Mouse (Mus musculus): ENCODE data around the gene Atg9b. TPM values are rescaled to one million over a fixed set of nuclear protein-coding genes. Genes with fewer than 3 reads are reported as not detected.
A peak's percentile ranks its signal among the peaks of the same experiment; 100 is the strongest.

Atg9b gene
- polyA plus RNA-seq, 1 experiment from 2014 or later: 2.5 TPM

DNA sequence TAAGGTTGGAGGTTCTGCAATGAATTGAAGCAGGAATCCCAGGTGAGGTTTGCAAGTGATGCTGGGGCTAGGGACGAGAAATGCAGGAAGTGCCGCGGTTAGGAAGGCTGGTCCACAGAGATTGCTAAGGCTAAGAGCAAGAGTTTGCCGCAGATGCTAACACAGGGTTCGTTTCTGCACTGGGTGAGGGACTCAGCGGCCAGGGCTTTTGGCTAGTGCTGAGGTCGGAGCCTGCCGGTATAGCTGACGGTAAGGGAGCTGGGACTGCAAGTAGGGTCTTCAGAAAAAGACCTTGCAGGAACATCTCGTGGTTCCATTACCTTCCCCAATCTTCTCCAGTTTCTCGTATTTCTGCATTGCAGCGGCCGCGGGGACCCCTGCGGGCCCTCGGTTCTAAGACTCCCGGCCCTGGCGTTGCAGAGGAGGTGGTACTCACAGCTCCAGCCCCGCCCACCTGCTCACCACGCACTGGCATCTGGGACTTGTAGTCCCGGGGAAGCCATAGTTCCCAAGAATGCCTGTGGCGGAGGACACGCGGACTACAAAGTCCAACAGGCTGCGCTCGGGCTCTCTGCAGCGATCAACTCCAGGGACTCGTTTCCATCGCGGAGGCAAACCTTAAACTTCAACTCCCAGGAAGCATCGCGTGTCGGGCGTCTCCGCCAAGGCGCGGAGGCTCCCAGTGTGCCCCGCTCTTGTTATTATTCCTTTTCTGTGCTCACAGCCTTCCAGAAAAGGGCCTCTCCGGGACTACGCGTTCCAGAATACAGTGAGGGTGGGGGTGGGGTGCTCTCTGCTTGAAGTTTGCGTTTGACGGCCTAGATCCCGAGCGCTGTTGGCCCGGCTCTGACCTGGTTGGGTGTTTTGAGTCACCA lies 31.4 kb upstream of the Atg9b start, which contains the start of the genes Cdk5 and Slc4a2:
TSS of gene Cdk5 (minus strand) at position 402 of the 875 bp plus-strand sequence.
TSS of gene Slc4a2 (plus strand) at position 709 of the 875 bp plus-strand sequence.
- H3K36me3 ChIP-seq: peaks cover 13% of the 10 kb centered on the region
- H3K9me3 ChIP-seq: no peaks in the 10 kb centered on the region
- no peaks in the 10 kb centered on the region for H3K27me3 ChIP-seq (replicated peaks)
- H3K4me3 ChIP-seq (replicated peaks): peak within 1 kb of the TSS; percentile 65
- WGBS: under 1% methylated on average over 46 of the region's 46 CpGs
- ATAC-seq (ENCODE audit: insufficient read depth, low FRiP score, low read depth): peak; percentile 91
- peak within 1 kb of the TSS; percentile 93 for H3K4me2 ChIP-seq
- H3K4me1 ChIP-seq: peaks cover 40% of the 10 kb centered on the region
- peak within 1 kb of the TSS; percentile 76 for H3K9ac ChIP-seq
- peak within 1 kb of the TSS; percentile 97 for H3K27ac ChIP-seq

- H3K4me1 ChIP-seq: peaks cover 17% of the 10 kb centered on the region
- 83% methylated on average over 9 of the region's 9 CpGs for WGBS
- no peak overlapping the region for H3K4me3 ChIP-seq (replicated peaks)
- H3K9me3 ChIP-seq: no peaks in the 10 kb centered on the region
- no peak overlapping the region for H3K9ac ChIP-seq
- ATAC-seq (ENCODE audit: insufficient read depth, low FRiP score, low read depth): no peak
- no peaks in the 10 kb centered on the region for H3K27me3 ChIP-seq (replicated peaks)
- no peak overlapping the region for H3K27ac ChIP-seq
- H3K36me3 ChIP-seq: peaks cover 13% of the 10 kb centered on the region
- no peak overlapping the region for H3K4me2 ChIP-seq
Observed at GRCm38 (mm10) chr5:24420381-24420780, 28.4 kb upstream of the Atg9b start.

DNA sequence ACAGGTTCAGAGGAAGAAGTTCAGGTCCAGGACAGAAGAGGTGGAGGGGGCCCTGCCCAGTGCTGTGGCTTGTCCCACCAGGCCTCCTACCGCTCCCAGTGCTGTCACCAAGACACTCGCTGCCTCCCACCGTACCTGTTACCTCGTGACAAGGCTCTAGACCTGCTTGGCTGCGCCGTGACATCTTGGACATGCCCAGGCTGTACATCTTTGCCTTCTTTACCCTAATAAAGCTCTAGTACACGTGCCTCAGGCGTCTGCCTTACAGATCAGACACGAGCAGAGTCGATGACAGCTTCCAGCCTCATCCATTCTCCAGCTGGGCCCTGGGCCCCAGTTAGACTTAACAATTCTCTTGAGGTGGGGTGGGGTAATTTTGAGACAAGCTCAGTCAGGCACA lies 25.6 kb upstream of the Atg9b start:
- Histone ChIP-seq H3K4me1 (peaks cover 12% of the 10 kb centered on the region), H3K4me2 (no peak overlapping the region), H3K27me3 (replicated peaks) (no peaks in the 10 kb centered on the region), H3K9me3 (no peaks in the 10 kb centered on the region), H3K27ac (no peak overlapping the region), H3K9ac (no peak overlapping the region), H3K36me3 (peaks cover 13% of the 10 kb centered on the region), H3K4me3 (replicated peaks) (no peak overlapping the region)
- WGBS: 90% methylated on average over 10 of the region's 10 CpGs
- no peak for ATAC-seq (ENCODE audit: insufficient read depth, low FRiP score, low read depth)

DNA sequence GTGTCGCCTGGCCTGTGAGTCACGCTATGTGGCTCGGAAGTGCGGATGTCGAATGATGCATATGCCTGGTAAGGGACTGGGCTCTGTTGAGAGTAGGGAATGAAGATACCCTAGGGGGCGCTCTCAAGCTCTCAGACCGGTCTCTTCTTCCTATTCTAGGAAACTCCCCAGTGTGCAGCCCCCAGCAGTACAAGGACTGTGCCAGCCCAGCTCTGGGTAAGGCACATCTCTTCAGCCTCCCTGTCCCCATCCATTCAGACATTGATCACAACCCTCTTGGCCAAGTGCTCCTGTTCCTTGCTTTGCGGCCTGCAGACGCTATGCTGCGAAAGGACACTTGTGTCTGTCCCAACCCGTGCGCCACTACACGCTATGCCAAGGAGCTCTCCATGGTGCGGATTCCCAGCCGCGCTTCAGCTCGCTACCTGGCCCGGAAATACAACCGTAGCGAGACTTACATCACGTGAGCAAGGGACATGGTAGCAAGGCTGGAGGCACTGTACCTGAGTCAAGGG lies 24.3 kb upstream of the Atg9b start:
- Histone ChIP-seq H3K36me3 (peaks cover 12% of the 10 kb centered on the region), H3K9ac (no peak overlapping the region), H3K4me1 (peaks cover 8% of the 10 kb centered on the region), H3K4me2 (peak overlapping the region; percentile 33; the same call in 1 of the 2 replicates), H3K27ac (no peak overlapping the region), H3K9me3 (no peaks in the 10 kb centered on the region), H3K27me3 (replicated peaks) (no peaks in the 10 kb centered on the region), H3K4me3 (replicated peaks) (no peak overlapping the region)
- ATAC-seq (ENCODE audit: insufficient read depth, low FRiP score, low read depth): peak; percentile 32
- WGBS: 3% methylated on average over 21 of the region's 21 CpGs

DNA sequence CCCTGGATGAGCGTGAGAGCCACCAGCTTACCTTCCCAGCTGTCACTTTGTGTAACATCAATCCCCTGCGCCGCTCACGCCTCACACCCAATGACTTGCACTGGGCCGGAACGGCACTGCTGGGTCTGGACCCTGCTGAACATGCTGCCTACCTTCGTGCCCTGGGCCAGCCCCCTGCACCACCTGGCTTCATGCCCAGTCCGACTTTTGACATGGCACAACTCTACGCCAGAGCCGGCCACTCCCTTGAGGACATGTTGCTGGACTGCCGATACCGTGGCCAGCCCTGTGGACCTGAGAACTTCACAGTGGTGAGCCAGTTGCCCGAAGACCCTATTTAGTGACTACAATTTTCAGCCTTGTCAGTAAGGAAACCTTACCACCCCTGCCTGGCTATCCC lies 22.0 kb upstream of the Atg9b start:
- 83% methylated on average over 13 of the region's 13 CpGs for WGBS
- Histone ChIP-seq H3K4me1 (peaks cover 8% of the 10 kb centered on the region), H3K4me3 (replicated peaks) (no peak overlapping the region), H3K4me2 (no peak overlapping the region), H3K27me3 (replicated peaks) (no peaks in the 10 kb centered on the region), H3K36me3 (no peaks in the 10 kb centered on the region; the same call in 1 of the 2 replicates), H3K9me3 (no peaks in the 10 kb centered on the region), H3K9ac (no peak overlapping the region), H3K27ac (no peak overlapping the region)
- ATAC-seq (ENCODE audit: insufficient read depth, low FRiP score, low read depth): no peak

DNA sequence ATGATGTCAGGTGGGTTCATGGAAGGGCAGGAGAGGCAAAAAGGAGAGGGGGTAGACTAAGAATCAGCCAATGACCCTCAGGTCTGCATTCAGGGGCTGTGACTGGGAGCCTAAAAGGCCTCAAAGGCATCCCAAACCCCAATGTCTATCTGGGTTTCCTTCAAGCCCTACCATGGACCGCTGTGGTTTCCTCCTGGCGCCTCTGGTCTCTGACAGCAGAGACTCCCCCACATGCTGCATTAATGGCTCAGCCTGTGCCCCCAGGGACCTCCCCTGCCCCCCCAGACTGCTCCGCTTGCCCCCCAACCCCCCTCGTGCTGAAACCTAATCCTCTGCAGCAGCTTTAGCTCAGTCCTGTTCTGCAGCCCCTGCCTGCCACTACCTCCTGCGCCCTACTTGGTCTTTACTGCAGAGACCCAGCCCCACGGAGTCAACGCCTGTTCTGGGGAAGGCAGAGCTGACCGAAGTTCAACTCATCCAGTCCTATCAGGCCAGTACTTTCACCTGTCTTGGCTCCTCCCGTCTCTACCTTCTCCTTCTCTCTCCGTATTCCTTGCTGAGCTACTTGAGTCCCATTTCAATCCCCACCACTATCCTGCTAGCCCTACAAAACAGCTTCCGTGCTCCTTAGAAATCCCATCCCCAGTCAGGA lies 21.2 kb upstream of the Atg9b start, which contains the start of gene Asic3:
TSS of gene Asic3 (plus strand) at position 351 of the 652 bp plus-strand sequence.
- Histone ChIP-seq H3K36me3 (no peaks in the 10 kb centered on the region; the same call in 1 of the 2 replicates), H3K9me3 (no peaks in the 10 kb centered on the region), H3K4me2 (no peak within 1 kb of the TSS), H3K27ac (no peak within 1 kb of the TSS), H3K9ac (no peak within 1 kb of the TSS), H3K4me3 (replicated peaks) (no peak within 1 kb of the TSS), H3K27me3 (replicated peaks) (no peaks in the 10 kb centered on the region), H3K4me1 (peaks cover 8% of the 10 kb centered on the region)
- 36% methylated on average over 11 of the region's 11 CpGs for WGBS
- ATAC-seq (ENCODE audit: insufficient read depth, low FRiP score, low read depth): no peak

GRCm38 (mm10) chr5:24412063-24412462 lies 20.1 kb upstream of the Atg9b start:
- peaks cover 8% of the 10 kb centered on the region for H3K4me1 ChIP-seq
- WGBS: 87% methylated on average over 2 of the region's 2 CpGs
- no peak overlapping the region for H3K9ac ChIP-seq
- H3K27me3 ChIP-seq (replicated peaks): no peaks in the 10 kb centered on the region
- H3K36me3 ChIP-seq: no peaks in the 10 kb centered on the region
- H3K4me3 ChIP-seq (replicated peaks): no peak overlapping the region
- H3K9me3 ChIP-seq: no peaks in the 10 kb centered on the region
- H3K27ac ChIP-seq: no peak overlapping the region
- H3K4me2 ChIP-seq: no peak overlapping the region
- no peak for ATAC-seq (ENCODE audit: insufficient read depth, low FRiP score, low read depth)

DNA sequence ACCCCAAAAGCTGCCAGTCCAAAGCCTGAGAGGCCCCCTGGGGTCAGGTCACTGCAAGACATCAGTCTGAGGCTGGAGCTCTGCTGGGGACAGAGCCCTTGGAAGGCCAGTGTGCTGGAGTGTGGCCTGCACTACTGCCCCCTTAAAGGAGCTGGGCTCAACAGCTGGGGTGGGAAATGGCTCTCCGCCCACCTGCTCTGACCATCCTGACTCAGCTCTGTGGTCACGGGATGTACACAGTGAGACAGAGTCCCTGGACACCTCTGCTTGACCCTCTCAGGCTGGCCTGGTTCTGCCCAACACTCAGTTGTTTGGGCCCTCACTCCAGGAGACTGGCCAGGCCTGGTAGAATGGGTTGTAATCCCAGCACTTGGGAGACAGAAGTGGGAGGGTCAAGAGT lies 17.5 kb upstream of the Atg9b start:
- Histone ChIP-seq H3K27ac (no peak overlapping the region), H3K4me2 (no peak overlapping the region), H3K4me1 (0 out of 2 replicates have a peak, but pooled peaks cover 3% of the 10 kb centered on the region), H3K9ac (no peak overlapping the region), H3K4me3 (replicated peaks) (no peak overlapping the region), H3K9me3 (no peaks in the 10 kb centered on the region), H3K36me3 (peaks cover 6% of the 10 kb centered on the region; the same call in 1 of the 2 replicates), H3K27me3 (replicated peaks) (no peaks in the 10 kb centered on the region)
- no peak for ATAC-seq (ENCODE audit: insufficient read depth, low FRiP score, low read depth)
- whole genome bisulfite sequencing: 92% methylated on average over 2 of the region's 2 CpGs

DNA sequence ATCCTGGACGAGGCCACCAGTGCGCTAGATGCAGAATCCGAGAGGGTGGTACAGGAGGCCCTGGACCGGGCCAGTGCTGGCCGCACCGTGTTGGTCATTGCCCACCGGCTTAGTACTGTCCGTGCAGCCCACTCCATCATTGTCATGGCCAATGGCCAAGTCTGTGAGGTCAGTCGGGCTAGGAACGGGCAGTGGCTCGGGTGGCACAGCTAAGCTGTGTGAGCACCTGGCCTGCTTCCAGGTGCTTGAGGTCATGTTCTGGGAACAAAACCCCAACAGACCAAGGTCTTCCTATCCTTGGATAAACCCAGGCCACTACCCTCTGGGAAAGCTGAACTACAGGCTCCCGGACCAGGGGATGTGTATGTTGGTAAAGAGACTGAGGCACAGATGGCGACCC lies 16.7 kb upstream of the Atg9b start:
- Histone ChIP-seq H3K9me3 (no peaks in the 10 kb centered on the region), H3K4me2 (no peak overlapping the region), H3K4me3 (replicated peaks) (no peak overlapping the region), H3K27ac (no peak overlapping the region), H3K36me3 (peaks cover 11% of the 10 kb centered on the region), H3K27me3 (replicated peaks) (no peaks in the 10 kb centered on the region), H3K4me1 (0 out of 2 replicates have a peak, but pooled peaks cover 2% of the 10 kb centered on the region), H3K9ac (no peak overlapping the region)
- ATAC-seq (ENCODE audit: insufficient read depth, low FRiP score, low read depth): no peak
- WGBS: 88% methylated on average over 13 of the region's 13 CpGs

GRCm38 (mm10) chr5:24405389-24405876 lies 13.5 kb upstream of the Atg9b start:
- no peak for ATAC-seq (ENCODE audit: insufficient read depth, low FRiP score, low read depth)
- 69% methylated on average over 3 of the region's 3 CpGs for WGBS
- H3K27ac ChIP-seq: no peak overlapping the region
- H3K4me1 ChIP-seq: no peaks in the 10 kb centered on the region
- no peak overlapping the region for H3K4me2 ChIP-seq
- no peak overlapping the region for H3K9ac ChIP-seq
- no peak overlapping the region for H3K4me3 ChIP-seq (replicated peaks)
- no peaks in the 10 kb centered on the region for H3K9me3 ChIP-seq
- no peaks in the 10 kb centered on the region for H3K27me3 ChIP-seq (replicated peaks)
- peaks cover 16% of the 10 kb centered on the region for H3K36me3 ChIP-seq

- Histone ChIP-seq H3K9me3 (no peaks in the 10 kb centered on the region), H3K27ac (no peak overlapping the region), H3K4me2 (no peak overlapping the region), H3K9ac (no peak overlapping the region), H3K4me1 (no peaks in the 10 kb centered on the region), H3K4me3 (replicated peaks) (no peak overlapping the region), H3K36me3 (peaks cover 16% of the 10 kb centered on the region), H3K27me3 (replicated peaks) (no peaks in the 10 kb centered on the region)
- ATAC-seq (ENCODE audit: insufficient read depth, low FRiP score, low read depth): no peak
- WGBS: 76% methylated on average over 6 of the region's 6 CpGs
Observed at GRCm38 (mm10) chr5:24404594-24405360, 12.8 kb upstream of the Atg9b start.
